Mouse (Mus musculus) neural tube, embryonic 11.5 days (tissue): ENCODE data around the gene Ntng2. TPM values are rescaled to one million over a fixed set of nuclear protein-coding genes. Genes with fewer than 3 reads are reported as not detected.

ENCODE experiments used
- polyA plus RNA-seq: library from polyadenylated mRNA; unstranded; fragments of >200 nt; fragmentation: Nextera tagmentation; extraction: Ambion mirVana; gene quantifications from 2 replicates; pipeline ENCODE4 v1.2.1, GENCODE M21; 2014

Ntng2 gene
- polyA plus RNA-seq, 1 experiment from 2014 or later, result 3.6 TPM

Other genes with a start within 250 kb of the Ntng2 start
- gene Cfap77, start 197.9 kb downstream of the Ntng2 start, polyA plus RNA-seq, result 0.33 TPM in 1 of 2 replicates, not detected in the other
- gene Ttf1, start 192.7 kb downstream of the Ntng2 start, polyA plus RNA-seq, result 11.7 and 12.2 TPM in 2 replicates
- 12.6 and 14.3 TPM in 2 replicates for gene Setx, start 128.8 kb downstream of the Ntng2 start, polyA plus RNA-seq
- gene Med27, start 93.8 kb upstream of the Ntng2 start, polyA plus RNA-seq, result 70.3 and 76.0 TPM in 2 replicates